Mouse (Mus musculus) forebrain, embryonic 10.5 days (tissue): ENCODE data around the gene Tgm5. TPM values are rescaled to one million over a fixed set of nuclear protein-coding genes. Genes with fewer than 3 reads are reported as not detected.

Experiments used
- polyA plus RNA-seq: library from polyadenylated mRNA; unstranded; fragments of >200 nt; fragmentation: Nextera tagmentation; extraction: Ambion mirVana; gene quantifications from 2 replicates; pipeline ENCODE4 v1.2.1, GENCODE M21; 2016

Gene Tgm5
- polyA plus RNA-seq, 1 experiment from 2014 or later, result not detected

Other genes starting within 250 kb of the Tgm5 start
- gene Cdan1, start 235.7 kb downstream of the Tgm5 start, polyA plus RNA-seq, result 4.7 and 6.5 TPM in 2 replicates
- 3.7 and 5.2 TPM in 2 replicates for gene Ttbk2, start 235.2 kb downstream of the Tgm5 start, polyA plus RNA-seq
- gene Ubr1, start 115.1 kb downstream of the Tgm5 start, polyA plus RNA-seq, result 27.0 and 27.7 TPM in 2 replicates
- gene Tmem62, start 108.8 kb downstream of the Tgm5 start, polyA plus RNA-seq, result 2.0 and 3.3 TPM in 2 replicates
- 31.3 and 32.3 TPM in 2 replicates for gene Ccndbp1, start 77.4 kb downstream of the Tgm5 start, polyA plus RNA-seq
- gene Epb42, start 48.8 kb downstream of the Tgm5 start, polyA plus RNA-seq, result 6.2 and 10.9 TPM in 2 replicates
- not detected in 2 replicates for gene Tgm7, start 24.0 kb upstream of the Tgm5 start, polyA plus RNA-seq
- 24.7 and 25.2 TPM in 2 replicates for gene Adal, start 54.6 kb upstream of the Tgm5 start, polyA plus RNA-seq
- 19.1 and 21.6 TPM in 2 replicates for gene Lcmt2, start 54.8 kb upstream of the Tgm5 start, polyA plus RNA-seq
- 88.0 and 89.4 TPM in 2 replicates for gene Tubgcp4, start 84.8 kb upstream of the Tgm5 start, polyA plus RNA-seq
- 12.4 and 14.6 TPM in 2 replicates for gene Zscan29, start 85.3 kb upstream of the Tgm5 start, polyA plus RNA-seq
- 134 and 144 TPM in 2 replicates for gene Trp53bp1, start 185.6 kb upstream of the Tgm5 start, polyA plus RNA-seq
- gene Map1a, start 203.8 kb upstream of the Tgm5 start, polyA plus RNA-seq, result 6.5 and 6.6 TPM in 2 replicates